Mouse (Mus musculus) brain, embryonic 14.5 days (tissue): ENCODE measurements at regions not wholly inside any gene's neighbourhood (a gene's known extent, or its start where the extent isn't known, plus 50 kb on each side); places are given as distances from the start of the nearest gene placed in this dataset.

Experiments used
- CTCF ChIP-seq: fragments of 200-500 bp; IDR thresholded peaks from 2 replicates; pipeline ENCODE4 v1.5.1; 2012; ENCODE audit warnings: inconsistent platforms, mild to moderate bottlenecking, moderate library complexity, borderline replicate concordance; ENCODE audit not compliant: insufficient read depth, insufficient read length; ENCODE audit errors: extremely low read depth
- POLR2A ChIP-seq: fragments of 200-500 bp; IDR thresholded peaks from 2 replicates; pipeline ENCODE4 v1.6.1; 2012; ENCODE audit warnings: mild to moderate bottlenecking, inconsistent platforms, borderline replicate concordance; ENCODE audit not compliant: poor library complexity, insufficient read depth, insufficient read length, severe bottlenecking; ENCODE audit errors: extremely low read depth

GRCm38 (mm10) chr1:138709229-138709608, 89.3 kb upstream of the Nek7 start:
- no peak for TF ChIP-seq POLR2A
- no peak for TF ChIP-seq CTCF
